Mouse (Mus musculus) gastrocnemius, postnatal 4 days (tissue): ENCODE measurements around the gene March7. TPM values are rescaled to one million over a fixed set of nuclear protein-coding genes. Genes with fewer than 3 reads are reported as not detected.

Experiments
- DNase-seq, 2 experiments: peaks; one replicate each; pipeline ENCODE4 v3.0.0; 2021 to 2022; ENCODE audit warnings: low spot score in 2 of 2, mixed read lengths in 2 of 2
- total RNA-seq, 2 experiments: library from RNA; stranded (reverse); gene quantifications; 2 replicates each; pipeline ENCODE4 v1.2.3; 2021

March7 gene
- total RNA-seq, 2 experiments from 2014 or later, result 47.9 to 54.6 TPM

GRCm38 (mm10) chr2:60212488-60212887 is 2.8 kb downstream of the March7 start:
- DNase-seq, result no peak

GRCm38 (mm10) chr2:60214683-60215082 is 5.0 kb downstream of the March7 start:
- no peak for DNase-seq

GRCm38 (mm10) chr2:60216547-60217153 is 7.0 kb downstream of the March7 start:
- no peak for DNase-seq

GRCm38 (mm10) chr2:60217620-60218019 is 7.9 kb downstream of the March7 start:
- no peak for DNase-seq

- no peak for DNase-seq
Measured at GRCm38 (mm10) chr2:60221236-60221635, 11.5 kb downstream of the March7 start.

GRCm38 (mm10) chr2:60221954-60222353 is 12.3 kb downstream of the March7 start:
- no peak for DNase-seq

GRCm38 (mm10) chr2:60223489-60223888 is 13.8 kb downstream of the March7 start:
- DNase-seq, result no peak

- no peak for DNase-seq
Measured at GRCm38 (mm10) chr2:60228470-60228869, 18.8 kb downstream of the March7 start.

GRCm38 (mm10) chr2:60230361-60230760 is 20.7 kb downstream of the March7 start:
- DNase-seq, result no peak

GRCm38 (mm10) chr2:60233147-60233546 is 23.5 kb downstream of the March7 start:
- DNase-seq, result no peak

GRCm38 (mm10) chr2:60234506-60234905 is 24.8 kb downstream of the March7 start:
- no peak for DNase-seq

- DNase-seq, result no peak
Measured at GRCm38 (mm10) chr2:60252782-60253181, 43.1 kb downstream of the March7 start.

- no peak for DNase-seq
Measured at GRCm38 (mm10) chr2:60253506-60253905, 43.8 kb downstream of the March7 start.

- no peak for DNase-seq
Measured at GRCm38 (mm10) chr2:60256751-60257150, 47.1 kb downstream of the March7 start.

- no peak for DNase-seq
Measured at GRCm38 (mm10) chr2:60259186-60259585, 49.5 kb downstream of the March7 start.

GRCm38 (mm10) chr2:60260621-60261350 is 51.1 kb downstream of the March7 start:
- no peak for DNase-seq

- DNase-seq, result no peak
Measured at GRCm38 (mm10) chr2:60267567-60267966, 57.9 kb downstream of the March7 start.

GRCm38 (mm10) chr2:60269856-60270479 is 60.3 kb downstream of the March7 start:
- DNase-seq, result no peak

- no peak for DNase-seq
Measured at GRCm38 (mm10) chr2:60278627-60279026, 68.9 kb downstream of the March7 start.

- DNase-seq, result no peak
Measured at GRCm38 (mm10) chr2:60282625-60283024, 72.9 kb downstream of the March7 start.

GRCm38 (mm10) chr2:60283208-60283750 is 73.6 kb downstream of the March7 start:
- no peak for DNase-seq
